Mouse (Mus musculus): Measurements from ENCODE around the gene Heatr9. TPM values are rescaled to one million over a fixed set of nuclear protein-coding genes. Genes with fewer than 3 reads are reported as not detected.

Heatr9 gene
- polyA plus RNA-seq, 1 experiment, result not detected

- H3K27me3 ChIP-seq (ENCODE audit: control insufficient read depth, insufficient read depth, low read length), result no peaks in the 10 kb centered on the region
- H3K4me3 ChIP-seq (replicated peaks; ENCODE audit: insufficient read depth, low read depth, low read length), result peak within 1 kb of the TSS; percentile 99
- TF ChIP-seq CTCF (IDR thresholded peaks at IDR 0.05; ENCODE audit: borderline replicate concordance, insufficient read depth, low read depth, low read length) (peak; percentile 70), POLR2A (IDR thresholded peaks at IDR 0.05; ENCODE audit: borderline replicate concordance, insufficient read depth, low read length) (peak; percentile 89)
- no peaks in the 10 kb centered on the region; the same call in 1 of the 2 replicates for H3K4me1 ChIP-seq (ENCODE audit: control insufficient read depth, insufficient read depth, low read length)
- DNase-seq, result peak; percentile 99
- peak within 1 kb of the TSS; percentile 82 for H3K27ac ChIP-seq (ENCODE audit: insufficient read depth, low read length)
- WGBS, result under 1% methylated on average over 66 of the region's 66 CpGs
Observed at GRCm38 (mm10) chr11:83472324-83473234, 49.4 kb downstream of the Heatr9 start, which contains the start of gene Taf15. TSS of gene Taf15 (plus strand) at chr11:83473086.

DNA sequence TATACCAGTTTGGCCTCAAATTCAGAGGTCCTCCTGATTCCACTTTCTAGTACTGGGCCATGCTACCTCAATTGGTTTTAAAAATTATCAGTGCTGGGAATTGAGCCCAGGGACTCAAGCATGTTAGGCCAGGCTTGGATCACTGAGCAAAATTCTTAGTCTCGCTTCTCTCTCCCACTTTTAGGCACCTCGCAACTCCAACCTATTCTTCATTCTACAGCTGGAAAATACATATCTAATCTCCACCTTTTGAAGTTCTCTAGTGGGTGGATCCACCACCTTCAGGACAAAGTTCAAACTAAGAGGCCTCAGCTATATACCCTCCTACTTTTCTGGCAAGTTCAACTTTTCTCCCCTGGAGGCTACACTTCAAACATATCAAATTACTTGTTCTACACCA is 50.2 kb downstream of the Heatr9 start:
- no peak for DNase-seq
- peaks cover 7% of the 10 kb centered on the region for H3K4me1 ChIP-seq (ENCODE audit: control insufficient read depth, insufficient read depth, low read length)
- no peak for TF ChIP-seq CTCF (IDR thresholded peaks at IDR 0.05; ENCODE audit: borderline replicate concordance, insufficient read depth, low read depth, low read length)
- no peak for TF ChIP-seq POLR2A (IDR thresholded peaks at IDR 0.05; ENCODE audit: borderline replicate concordance, insufficient read depth, low read length)
- H3K4me3 ChIP-seq (replicated peaks; ENCODE audit: insufficient read depth, low read depth, low read length), result no peak overlapping the region
- WGBS, result 95% methylated on average over 2 of the region's 2 CpGs
- H3K27me3 ChIP-seq (ENCODE audit: control insufficient read depth, insufficient read depth, low read length), result no peaks in the 10 kb centered on the region
- no peak overlapping the region for H3K27ac ChIP-seq (ENCODE audit: insufficient read depth, low read length)

- no peaks in the 10 kb centered on the region for H3K27me3 ChIP-seq (ENCODE audit: control insufficient read depth, insufficient read depth, low read length)
- no peak overlapping the region for H3K4me3 ChIP-seq (replicated peaks; ENCODE audit: insufficient read depth, low read depth, low read length)
- WGBS, result 96% methylated on average over 3 of the region's 3 CpGs
- H3K27ac ChIP-seq (ENCODE audit: insufficient read depth, low read length), result no peak overlapping the region
- no peak for DNase-seq
- TF ChIP-seq CTCF (IDR thresholded peaks at IDR 0.05; ENCODE audit: borderline replicate concordance, insufficient read depth, low read depth, low read length), result no peak
- TF ChIP-seq POLR2A (IDR thresholded peaks at IDR 0.05; ENCODE audit: borderline replicate concordance, insufficient read depth, low read length), result no peak
- peaks cover 17% of the 10 kb centered on the region for H3K4me1 ChIP-seq (ENCODE audit: control insufficient read depth, insufficient read depth, low read length)
Observed at GRCm38 (mm10) chr11:83468765-83469164, 53.2 kb downstream of the Heatr9 start.

- peaks cover 17% of the 10 kb centered on the region for H3K4me1 ChIP-seq (ENCODE audit: control insufficient read depth, insufficient read depth, low read length)
- TF ChIP-seq CTCF (IDR thresholded peaks at IDR 0.05; ENCODE audit: borderline replicate concordance, insufficient read depth, low read depth, low read length) (no peak), POLR2A (IDR thresholded peaks at IDR 0.05; ENCODE audit: borderline replicate concordance, insufficient read depth, low read length) (no peak)
- no peaks in the 10 kb centered on the region for H3K27me3 ChIP-seq (ENCODE audit: control insufficient read depth, insufficient read depth, low read length)
- DNase-seq, result peak; percentile 37 to 45
- 22% methylated on average over 11 of the region's 11 CpGs for WGBS
- peak overlapping the region; percentile 11; the same call in 1 of the 2 replicates for H3K27ac ChIP-seq (ENCODE audit: insufficient read depth, low read length)
- no peak overlapping the region for H3K4me3 ChIP-seq (replicated peaks; ENCODE audit: insufficient read depth, low read depth, low read length)
Observed at GRCm38 (mm10) chr11:83467120-83467652, 54.8 kb downstream of the Heatr9 start.

GRCm38 (mm10) chr11:83465976-83466375 is 56.0 kb downstream of the Heatr9 start:
- peaks cover 17% of the 10 kb centered on the region for H3K4me1 ChIP-seq (ENCODE audit: control insufficient read depth, insufficient read depth, low read length)
- H3K27ac ChIP-seq (ENCODE audit: insufficient read depth, low read length), result no peak overlapping the region; the same call in 1 of the 2 replicates
- no peak overlapping the region for H3K4me3 ChIP-seq (replicated peaks; ENCODE audit: insufficient read depth, low read depth, low read length)
- peak; percentile 86 to 92 for DNase-seq
- 8% methylated on average over 2 of the region's 2 CpGs for WGBS
- no peaks in the 10 kb centered on the region for H3K27me3 ChIP-seq (ENCODE audit: control insufficient read depth, insufficient read depth, low read length)
- TF ChIP-seq POLR2A (IDR thresholded peaks at IDR 0.05; ENCODE audit: borderline replicate concordance, insufficient read depth, low read length), result no peak
- no peak for TF ChIP-seq CTCF (IDR thresholded peaks at IDR 0.05; ENCODE audit: borderline replicate concordance, insufficient read depth, low read depth, low read length)

DNA sequence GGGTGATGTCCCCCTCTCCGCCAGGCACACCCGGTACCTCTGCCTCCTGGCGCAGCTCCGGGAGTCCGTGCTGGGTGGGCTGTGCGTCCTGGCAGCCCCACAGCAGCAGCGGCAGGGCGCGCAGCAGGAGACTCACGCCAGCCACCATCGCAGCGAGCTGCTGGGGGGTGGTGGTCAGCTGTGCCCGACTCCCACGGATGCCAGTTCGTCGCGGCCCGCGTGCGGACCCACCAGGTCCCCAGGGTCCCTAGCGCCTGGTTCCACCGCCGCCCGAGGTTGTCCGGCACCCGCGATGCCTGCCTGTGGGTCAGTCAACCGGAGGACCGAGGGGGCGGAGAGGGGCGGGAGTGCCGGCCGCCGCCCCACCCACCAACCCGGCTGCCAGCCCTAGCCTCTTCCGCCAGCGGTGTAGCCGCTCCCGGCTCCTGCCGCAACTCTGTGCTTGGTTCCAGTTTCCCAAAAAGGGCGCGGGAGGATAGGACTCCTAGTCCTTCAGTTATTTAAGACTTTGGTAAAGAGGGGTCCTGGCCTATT is 59.2 kb downstream of the Heatr9 start, which contains the start of gene Mmp28:
Mmp28 (minus strand) TSS at position 361 of the 534 bp plus-strand sequence.
- H3K4me1 ChIP-seq (ENCODE audit: control insufficient read depth, insufficient read depth, low read length), result peaks cover 17% of the 10 kb centered on the region
- peak within 1 kb of the TSS; percentile 17; the same call in 1 of the 2 replicates for H3K27ac ChIP-seq (ENCODE audit: insufficient read depth, low read length)
- WGBS, result under 1% methylated on average over 42 of the region's 42 CpGs
- DNase-seq, result peak; percentile 49 to 52
- H3K27me3 ChIP-seq (ENCODE audit: control insufficient read depth, insufficient read depth, low read length), result no peaks in the 10 kb centered on the region
- H3K4me3 ChIP-seq (replicated peaks; ENCODE audit: insufficient read depth, low read depth, low read length), result peak within 1 kb of the TSS; percentile 57
- TF ChIP-seq CTCF (IDR thresholded peaks at IDR 0.05; ENCODE audit: borderline replicate concordance, insufficient read depth, low read depth, low read length) (no peak), POLR2A (IDR thresholded peaks at IDR 0.05; ENCODE audit: borderline replicate concordance, insufficient read depth, low read length) (no peak)

Other genes starting within 250 kb of the Heatr9 start
- 0.03 TPM in 1 of 2 replicates, not detected in the other for gene Slfn14, start 235.4 kb downstream of the Heatr9 start, polyA plus RNA-seq (2012; rRNA removed)
- gene Ap2b1, start 223.2 kb downstream of the Heatr9 start, polyA plus RNA-seq (2012; rRNA removed), result 116 and 117 TPM in 2 replicates
- gene Pex12, start 219.6 kb downstream of the Heatr9 start, polyA plus RNA-seq (2012; rRNA removed), result 8.6 and 9.8 TPM in 2 replicates
- 121 and 126 TPM in 2 replicates for gene Rasl10b, start 113.0 kb downstream of the Heatr9 start, polyA plus RNA-seq (2012; rRNA removed)
- 0.16 and 0.22 TPM in 2 replicates for gene Gas2l2, start 92.7 kb downstream of the Heatr9 start, polyA plus RNA-seq (2012; rRNA removed)
- gene 1700020L24Rik, start 84.5 kb downstream of the Heatr9 start, polyA plus RNA-seq (2012; rRNA removed), result 1.5 and 3.1 TPM in 2 replicates
- 4.3 and 4.8 TPM in 2 replicates for gene Mmp28, start 59.1 kb downstream of the Heatr9 start, polyA plus RNA-seq (2012; rRNA removed)
- gene Taf15, start 49.1 kb downstream of the Heatr9 start, polyA plus RNA-seq (2012; rRNA removed), result 60.0 and 60.1 TPM in 2 replicates
- gene Ccl5, start 8.3 kb upstream of the Heatr9 start, polyA plus RNA-seq (2012; rRNA removed), result 0.85 and 1.3 TPM in 2 replicates
- 0.62 and 0.87 TPM in 2 replicates for gene Ccl9, start 56.5 kb upstream of the Heatr9 start, polyA plus RNA-seq (2012; rRNA removed)
- gene Ccl6, start 70.9 kb upstream of the Heatr9 start, polyA plus RNA-seq (2012; rRNA removed), result 1.0 and 1.7 TPM in 2 replicates
- not detected in 2 replicates for gene Rpl9-ps1, start 123.4 kb upstream of the Heatr9 start, polyA plus RNA-seq (2012; rRNA removed)
- 0.25 and 0.41 TPM in 2 replicates for gene Ccl3, start 127.2 kb upstream of the Heatr9 start, polyA plus RNA-seq (2012; rRNA removed)
- 0.25 and 0.32 TPM in 2 replicates for gene Ccl4, start 140.4 kb upstream of the Heatr9 start, polyA plus RNA-seq (2012; rRNA removed)
- gene Wfdc17, start 181.8 kb upstream of the Heatr9 start, polyA plus RNA-seq (2012; rRNA removed), result 0.51 and 1.1 TPM in 2 replicates
- 3.0 and 5.3 TPM in 2 replicates for gene Wfdc18, start 186.8 kb upstream of the Heatr9 start, polyA plus RNA-seq (2012; rRNA removed)
- gene Wfdc21, start 224.8 kb upstream of the Heatr9 start, polyA plus RNA-seq (2012; rRNA removed), result 0.36 TPM in 1 of 2 replicates, not detected in the other
- 17.4 and 19.0 TPM in 2 replicates for gene Heatr6, start 231.5 kb upstream of the Heatr9 start, polyA plus RNA-seq (2012; rRNA removed)

All from cerebellum, adult 2 months (tissue).